Mouse (Mus musculus) T-helper 2 cell (primary cell): ENCODE measurements around the gene Fam102b.

ENCODE experiments used
- in situ Hi-C: fragments of 300-600 bp; cut with MboI, MseI; formaldehyde crosslinking; loops from one replicate; pipeline ENCODE4 v1.15.1; 2025; ENCODE audit warnings: high pct_unique_total_duplicates

Gene Fam102b

DNA sequence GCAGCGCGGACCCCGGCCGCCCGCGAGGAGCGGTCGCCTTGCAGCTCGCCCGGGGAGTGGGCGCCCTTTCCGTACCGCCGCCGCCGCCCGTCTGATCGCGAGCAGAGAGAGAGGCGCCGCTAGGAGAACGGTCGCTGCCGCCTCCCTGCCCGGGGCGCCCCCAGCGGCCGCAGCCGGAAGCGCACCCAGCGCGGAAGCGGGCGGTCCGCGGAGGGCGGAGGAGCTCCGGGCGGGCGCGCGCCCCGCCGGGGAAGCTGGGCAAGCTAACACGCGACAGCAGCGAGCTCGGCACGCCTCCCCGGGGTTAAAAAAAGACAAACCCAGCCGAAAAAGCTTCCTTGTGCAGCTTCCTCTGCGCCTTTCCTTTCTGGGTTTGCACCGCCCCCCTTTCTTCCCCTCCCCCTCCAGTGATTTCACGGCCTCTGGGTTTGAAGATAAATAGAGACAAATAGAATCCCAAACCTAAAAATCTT lies at the start of gene Fam102b:
Fam102b (minus strand) TSS at position 93 of the 473 bp plus-strand sequence.
- in situ Hi-C loops = loop anchor here (10.0 kb wide), 1 partner anchor 1217 kb away; no protein-coding TSS in a partner anchor

DNA sequence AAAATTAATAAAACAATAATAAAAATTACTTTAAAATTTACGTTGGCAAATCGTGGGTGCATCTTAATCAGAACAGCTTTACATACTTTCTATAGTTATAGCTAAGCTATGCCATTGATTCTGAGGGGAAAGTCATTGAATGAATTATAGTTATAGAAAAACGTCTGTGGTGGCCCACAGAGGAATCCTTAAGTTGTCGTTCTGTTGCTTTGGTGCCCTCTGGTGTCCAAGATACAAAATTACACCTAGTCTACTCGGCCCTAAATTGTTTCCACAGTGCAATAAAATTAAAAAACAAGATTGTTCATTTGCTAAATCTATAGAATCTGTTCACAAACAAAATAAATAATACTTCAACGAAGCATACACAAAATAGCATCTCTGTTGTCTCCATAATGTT lies 35.6 kb upstream of the Fam102b start:
- in situ Hi-C loops = no loop called here

DNA sequence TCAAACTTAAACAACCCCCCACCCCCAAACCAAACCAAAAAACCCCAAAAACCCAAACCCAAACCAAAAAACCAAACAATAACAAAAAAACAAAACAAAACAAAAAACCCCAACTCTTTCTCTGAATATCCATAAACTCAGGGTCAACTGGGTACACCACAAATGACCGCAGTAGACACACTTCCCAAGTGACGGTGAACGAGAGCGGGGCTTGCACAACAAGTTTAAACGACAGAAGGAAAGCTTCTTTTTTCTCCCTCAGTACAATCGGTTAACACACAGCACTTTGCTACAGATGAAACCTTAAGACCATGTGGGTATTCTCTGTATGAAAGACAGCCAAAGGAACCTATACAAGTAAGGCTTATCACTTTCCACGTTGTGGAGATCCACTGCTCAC lies 35.0 kb upstream of the Fam102b start:
- in situ Hi-C loops = no loop called here

DNA sequence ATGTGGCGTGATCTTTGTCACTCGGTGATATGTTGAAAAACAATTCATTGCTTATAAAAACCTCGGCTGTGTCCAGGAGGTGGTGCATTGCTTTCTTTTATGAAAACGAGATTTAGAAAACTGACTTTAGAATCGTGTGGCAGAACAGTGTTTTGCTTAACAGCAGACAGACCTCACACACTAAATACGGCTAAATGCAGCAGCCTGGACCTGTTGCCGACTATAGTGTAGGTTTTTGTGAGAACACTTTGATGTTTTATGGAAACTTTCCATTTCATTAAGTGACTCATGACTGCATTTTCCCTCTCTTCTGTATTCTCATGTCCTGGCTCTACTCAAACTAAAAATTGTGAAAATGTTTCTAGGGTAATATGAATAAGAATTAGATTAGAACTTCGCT lies 32.5 kb upstream of the Fam102b start:
- in situ Hi-C loops = no loop called here

DNA sequence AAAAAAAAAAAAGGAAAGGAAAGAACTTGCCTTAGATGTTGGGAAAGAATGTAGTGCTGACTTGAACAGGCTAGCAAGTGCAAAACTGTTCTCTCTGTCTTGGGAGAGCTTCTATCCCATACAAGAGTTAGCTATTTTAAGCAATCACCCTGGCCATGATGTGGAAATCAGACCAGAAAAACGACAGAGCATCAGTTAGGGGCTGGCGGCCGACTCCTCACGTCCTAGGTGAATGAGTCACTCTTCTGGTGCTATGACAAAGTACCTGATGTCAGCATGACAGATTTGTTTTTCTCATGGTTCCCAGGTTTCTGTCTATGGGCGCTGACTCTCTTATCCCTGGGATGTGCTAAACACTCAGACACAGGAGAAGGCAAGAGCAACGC lies 24.5 kb upstream of the Fam102b start:
- in situ Hi-C loops = no loop called here

DNA sequence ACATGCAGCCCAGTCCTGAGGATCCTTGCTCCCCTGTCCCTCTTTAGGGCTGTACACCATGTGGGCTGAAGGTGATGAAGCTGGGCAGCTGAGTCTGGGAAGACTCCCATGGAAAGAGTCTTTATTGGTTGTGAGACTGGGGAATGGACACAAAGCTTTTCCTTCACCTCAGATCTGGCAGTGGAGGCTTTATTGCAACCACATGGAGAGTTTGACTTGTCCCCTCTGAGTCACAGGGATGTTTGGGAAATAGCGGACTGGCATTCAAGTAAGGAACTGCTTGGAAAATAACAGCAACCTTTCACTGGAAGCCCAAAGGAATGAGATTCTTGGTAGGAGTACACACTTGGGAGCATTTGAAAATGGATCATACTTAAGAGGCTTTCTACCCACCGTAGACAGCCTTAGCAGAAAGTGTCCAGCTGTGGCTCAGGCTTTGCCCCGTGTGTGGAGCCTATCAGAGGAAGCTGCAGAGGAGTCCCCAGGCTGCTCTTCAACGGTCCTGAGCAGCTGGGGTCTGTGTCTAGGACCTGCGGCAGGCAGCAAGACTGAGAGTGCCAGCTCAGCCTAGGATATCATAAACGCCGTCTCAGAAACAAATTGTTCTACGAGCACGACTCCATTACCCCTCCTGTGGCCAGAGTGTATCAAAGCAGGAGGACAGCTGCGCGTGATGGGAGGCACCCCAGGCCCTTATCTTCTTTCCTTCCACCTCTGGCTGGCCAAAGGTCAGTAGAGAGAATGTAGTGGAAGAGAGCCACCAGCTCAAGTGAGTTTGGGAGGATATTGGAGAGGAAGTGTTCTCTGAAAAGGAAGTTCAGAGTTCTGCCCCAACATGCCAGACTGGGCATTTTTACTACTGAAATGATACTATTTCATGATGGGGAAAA lies 23.9 kb upstream of the Fam102b start:
- in situ Hi-C loops = no loop called here

DNA sequence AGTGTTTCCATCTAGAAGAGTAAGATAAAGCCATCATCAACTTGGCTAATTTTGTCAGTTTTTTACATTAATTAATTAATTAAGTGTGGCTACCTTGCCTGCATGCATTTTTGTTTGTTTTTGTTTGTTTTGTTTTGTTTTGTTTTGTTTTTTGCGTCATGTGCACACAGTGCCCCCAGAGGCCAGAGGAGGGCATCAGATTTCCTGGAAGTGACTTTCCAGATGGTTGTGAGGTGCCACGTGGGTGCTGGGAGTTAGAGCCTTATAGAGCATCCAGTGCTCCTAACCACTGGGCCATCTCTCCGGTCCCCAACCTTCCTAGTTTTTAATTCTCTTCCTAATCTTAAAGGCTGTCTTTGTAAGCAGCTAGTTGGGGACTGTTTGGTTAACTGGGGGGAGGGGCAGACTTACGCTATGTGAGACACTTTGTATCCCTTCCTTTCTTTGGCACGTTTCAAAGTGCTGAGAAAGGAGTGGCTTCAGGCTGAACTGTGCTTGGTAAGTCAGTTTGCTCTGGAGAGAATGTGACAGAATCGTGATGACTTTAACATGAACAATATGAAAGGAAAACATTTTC lies 20.4 kb upstream of the Fam102b start:
- in situ Hi-C loops = no loop called here

DNA sequence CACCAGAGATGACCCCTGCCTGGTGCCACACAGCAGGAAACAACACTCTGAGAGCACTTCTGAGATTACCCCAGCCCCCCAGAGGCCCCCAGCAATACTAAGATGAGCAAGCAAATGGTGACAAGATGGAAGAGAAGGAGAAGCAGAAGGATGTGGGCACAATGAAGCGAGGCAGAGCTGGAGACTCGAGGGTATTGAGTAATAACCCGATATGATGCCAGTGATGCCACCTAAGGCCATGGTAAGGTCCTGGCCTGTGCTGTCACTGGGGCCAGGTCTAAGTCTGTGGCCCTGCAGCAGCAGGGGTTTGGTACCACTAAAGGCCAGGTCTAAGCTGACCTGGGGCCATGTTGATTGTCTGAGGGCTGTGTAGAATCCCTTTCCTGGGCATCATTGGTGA lies 19.0 kb upstream of the Fam102b start:
- in situ Hi-C loops = no loop called here

DNA sequence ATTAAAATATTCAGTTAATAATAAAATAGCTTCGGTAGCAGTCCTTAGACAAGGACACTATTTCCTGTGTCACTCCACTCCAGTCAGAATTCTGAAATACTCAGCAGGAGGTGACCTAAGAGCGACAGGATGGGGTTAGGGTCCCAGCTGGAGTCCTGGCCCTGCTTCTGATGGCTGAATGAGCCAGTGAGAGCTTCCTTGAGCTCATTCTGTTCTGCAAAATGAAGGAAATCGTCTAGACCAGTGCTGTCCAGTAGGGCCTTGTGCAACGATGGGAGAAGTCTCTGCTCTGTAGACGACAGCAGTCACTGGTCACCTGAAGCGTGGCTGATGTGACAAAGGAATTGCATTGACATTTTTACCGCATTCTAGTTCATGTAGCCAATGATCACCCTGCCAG lies 16.0 kb upstream of the Fam102b start:
- in situ Hi-C loops = no loop called here

DNA sequence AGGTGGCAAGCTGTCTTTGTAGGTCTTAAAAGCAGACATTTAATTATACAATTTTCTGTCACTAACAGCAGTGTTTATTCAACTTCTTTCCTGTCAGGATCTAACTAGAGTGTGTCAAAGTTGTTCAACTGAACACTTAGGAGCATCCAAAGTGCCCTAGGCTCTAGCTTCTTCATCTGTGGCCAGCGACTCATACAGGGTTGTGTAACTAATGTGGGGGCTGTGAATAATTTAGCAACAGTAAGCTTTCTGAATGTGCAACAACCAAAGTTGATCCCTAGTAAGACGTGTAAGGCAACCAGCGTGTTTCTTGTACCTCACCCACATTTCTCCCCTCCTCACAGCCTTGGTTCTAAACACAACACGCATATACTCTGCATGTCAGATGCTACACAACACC lies 13.5 kb upstream of the Fam102b start:
- in situ Hi-C loops = no loop called here

DNA sequence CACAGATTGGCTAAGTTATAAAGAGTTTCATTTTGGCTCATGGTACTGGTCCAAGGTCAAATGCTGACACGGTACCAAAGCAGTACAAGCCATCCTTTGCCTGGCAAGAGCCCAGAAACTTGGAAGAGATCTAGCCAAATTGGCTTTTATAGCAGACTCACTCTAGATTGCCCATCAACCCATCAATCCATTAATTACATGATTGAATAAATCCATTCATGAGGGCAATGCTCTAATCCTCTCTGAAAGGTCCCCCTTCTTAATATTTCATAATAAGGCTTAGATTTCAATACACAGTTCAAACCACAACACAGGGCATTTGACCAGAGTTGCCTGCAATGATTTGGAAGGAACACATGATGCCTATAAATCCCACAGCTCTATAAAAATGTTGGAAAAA lies 7.0 kb upstream of the Fam102b start:
- in situ Hi-C loops = no loop called here

DNA sequence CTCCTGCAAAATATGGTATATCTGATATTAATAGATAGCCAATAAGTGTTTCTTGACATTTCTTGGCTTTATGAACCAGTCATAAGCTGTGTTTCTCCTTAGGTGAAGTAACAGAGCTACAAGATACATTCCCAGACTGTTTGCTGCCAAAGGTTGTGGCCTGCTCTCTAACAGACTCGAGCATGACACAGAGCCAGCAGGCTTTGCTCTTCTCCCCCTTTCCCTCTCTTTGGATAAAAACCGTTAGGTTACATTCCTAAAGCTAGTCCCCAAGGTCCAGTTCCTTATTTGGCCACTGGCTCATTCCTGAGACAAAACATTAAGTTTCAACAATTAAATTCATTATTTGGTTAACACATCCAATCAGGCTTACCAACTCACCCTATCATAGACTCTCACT lies 4.9 kb upstream of the Fam102b start:
- in situ Hi-C loops = no loop called here

DNA sequence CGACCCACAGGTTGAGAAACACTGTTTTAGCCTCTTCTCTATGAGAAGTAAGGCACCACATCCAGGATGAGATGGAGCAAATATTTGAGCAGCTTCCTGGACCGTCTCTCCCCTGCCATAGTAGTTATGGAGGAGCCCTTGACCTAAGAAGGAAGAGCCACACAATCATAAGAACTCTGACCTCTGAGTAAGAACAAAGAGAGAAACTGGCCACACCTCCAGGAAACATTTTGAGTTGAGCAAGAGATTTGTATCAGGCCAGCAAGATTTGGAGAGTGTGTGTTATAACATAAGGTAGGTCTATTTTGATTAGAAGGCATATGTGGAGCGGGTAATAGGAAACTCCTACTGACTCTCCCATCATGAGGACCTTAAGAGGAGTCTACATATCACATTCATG lies 4.2 kb upstream of the Fam102b start:
- in situ Hi-C loops = no loop called here

DNA sequence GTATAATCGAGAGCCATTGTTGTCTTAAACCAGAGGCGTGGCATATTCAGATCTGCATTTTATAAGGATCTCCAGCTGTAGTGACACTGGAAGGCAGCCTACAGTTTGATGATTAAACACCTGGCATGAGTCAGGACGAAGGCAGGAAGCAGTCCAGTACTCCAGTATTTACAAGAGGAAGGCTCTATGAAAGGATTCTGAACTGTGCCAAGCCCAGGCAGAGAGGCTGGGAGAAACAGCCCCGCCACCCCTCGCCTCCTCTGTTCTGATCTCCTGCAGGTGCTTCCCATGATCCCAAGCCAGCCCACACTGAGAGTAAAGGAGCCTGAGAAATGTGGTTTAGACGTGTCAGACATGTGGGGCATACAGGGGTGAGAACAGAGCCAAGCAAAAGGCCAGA lies 3.4 kb upstream of the Fam102b start:
- in situ Hi-C loops = no loop called here

DNA sequence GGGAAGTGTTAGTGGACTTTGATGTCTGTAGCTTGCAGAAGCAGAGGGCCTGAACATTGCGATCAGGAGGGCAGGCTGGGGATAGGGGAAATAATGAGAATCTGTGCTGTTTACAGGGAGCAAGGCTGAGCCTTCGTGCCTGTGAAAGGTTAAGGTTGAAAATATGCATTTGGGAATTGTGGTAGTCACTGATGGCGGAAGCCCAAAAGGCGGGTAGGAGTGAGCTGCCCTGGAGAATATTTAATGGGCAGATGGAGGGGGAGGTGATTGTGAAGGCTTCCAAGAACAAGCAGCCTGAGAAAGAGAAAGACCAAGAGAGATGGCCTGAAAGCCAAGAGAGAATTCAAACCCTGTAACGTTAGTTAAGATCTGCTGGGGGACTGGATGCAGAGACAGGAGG lies 2.3 kb upstream of the Fam102b start:
- in situ Hi-C loops = loop anchor here (10.0 kb wide), 1 partner anchor 1215 kb away; no protein-coding TSS in a partner anchor

DNA sequence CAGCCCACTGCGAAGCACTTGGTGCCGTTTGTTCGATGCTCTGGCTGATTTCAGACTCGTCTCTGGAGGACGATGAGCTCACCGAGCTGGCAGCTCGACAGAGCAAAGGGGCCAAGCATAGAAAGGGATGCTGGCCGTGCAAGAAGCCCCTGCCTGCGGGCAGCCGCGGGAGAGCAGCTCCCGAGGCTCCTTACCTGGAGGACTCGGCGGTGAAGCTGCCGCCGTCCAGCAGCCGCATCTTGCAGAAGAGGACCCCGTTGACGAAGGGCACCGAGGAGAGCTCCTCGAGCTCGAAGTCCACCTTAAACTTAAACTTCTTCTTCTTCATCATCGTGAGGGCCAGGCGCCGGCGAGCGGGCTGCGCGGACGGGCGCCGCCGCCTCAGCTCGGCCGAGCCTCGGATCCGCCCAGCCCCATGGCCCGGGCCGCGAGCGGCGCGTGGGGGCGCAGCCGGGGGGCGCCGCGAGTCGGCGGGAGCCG lies 376 bp downstream of the Fam102b start:
- in situ Hi-C loops = loop anchor here (10.0 kb wide), 1 partner anchor 1218 kb away; no protein-coding TSS in a partner anchor

DNA sequence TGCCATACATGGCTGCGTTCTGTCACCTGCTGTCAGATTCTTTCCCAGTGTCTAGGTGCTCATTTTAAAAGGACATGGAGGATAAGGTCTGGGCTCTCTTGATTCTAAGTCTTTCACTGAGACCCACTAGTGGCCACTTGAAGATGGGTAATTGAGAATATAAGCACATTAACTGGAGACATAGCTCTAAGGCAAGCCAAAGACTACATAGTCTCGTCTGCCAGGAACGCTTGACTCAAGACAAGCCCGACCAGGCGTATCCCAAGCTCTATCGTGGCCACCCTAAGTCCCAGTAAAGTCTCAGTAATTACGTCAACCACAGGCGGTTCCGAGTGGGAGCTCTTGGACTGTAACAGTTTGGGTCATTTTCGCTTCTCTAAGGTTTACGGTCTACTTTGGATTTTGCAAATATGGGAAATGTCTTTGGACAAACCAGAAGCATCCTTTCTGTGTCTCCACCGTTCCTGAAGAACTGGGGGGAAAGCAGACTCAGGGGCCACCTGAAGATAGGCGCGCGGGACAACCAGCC lies 881 bp downstream of the Fam102b start:
- in situ Hi-C loops = loop anchor here (10.0 kb wide), 1 partner anchor 1218 kb away; no protein-coding TSS in a partner anchor

DNA sequence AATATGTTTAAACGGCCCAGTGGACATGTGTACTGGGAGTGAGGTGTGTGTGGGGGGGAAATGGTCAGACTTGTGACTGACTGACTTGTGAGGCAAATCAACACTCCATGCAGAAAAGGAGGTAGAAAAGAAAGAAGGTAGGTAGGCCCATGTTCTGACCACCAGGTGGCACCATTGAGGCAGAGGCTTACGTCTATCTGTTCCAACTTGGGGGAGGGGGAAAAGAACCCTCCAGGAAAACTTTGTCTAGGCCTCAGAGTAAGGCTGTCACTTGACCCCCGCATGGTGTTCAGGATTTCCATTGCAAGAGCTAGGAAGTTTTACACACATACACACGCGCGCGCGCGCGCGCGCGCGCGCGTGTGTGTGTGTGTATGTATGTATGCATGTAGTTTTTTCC lies 1.8 kb downstream of the Fam102b start:
- in situ Hi-C loops = loop anchor here (10.0 kb wide), 1 partner anchor 1219 kb away; no protein-coding TSS in a partner anchor

DNA sequence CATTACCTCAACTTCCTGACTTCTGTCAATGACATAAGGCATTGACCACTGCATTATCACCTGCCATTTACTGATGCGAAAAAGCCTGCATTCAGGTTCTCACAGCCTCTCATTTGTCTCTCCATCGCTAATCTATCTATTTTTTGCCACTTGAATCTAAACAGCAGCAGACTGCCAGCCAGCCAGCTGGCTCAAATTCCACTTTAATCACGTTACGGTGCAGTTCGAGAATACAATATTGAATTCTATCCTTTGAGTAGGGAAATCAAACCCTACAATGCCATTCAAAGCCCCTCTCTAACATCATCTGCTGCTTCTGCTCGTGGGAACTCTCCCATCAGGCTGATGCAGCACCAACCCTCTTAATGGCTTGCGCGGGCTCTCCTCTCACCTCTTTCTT lies 4.3 kb downstream of the Fam102b start:
- in situ Hi-C loops = loop anchor here (10.0 kb wide), 1 partner anchor 1222 kb away; no protein-coding TSS in a partner anchor

DNA sequence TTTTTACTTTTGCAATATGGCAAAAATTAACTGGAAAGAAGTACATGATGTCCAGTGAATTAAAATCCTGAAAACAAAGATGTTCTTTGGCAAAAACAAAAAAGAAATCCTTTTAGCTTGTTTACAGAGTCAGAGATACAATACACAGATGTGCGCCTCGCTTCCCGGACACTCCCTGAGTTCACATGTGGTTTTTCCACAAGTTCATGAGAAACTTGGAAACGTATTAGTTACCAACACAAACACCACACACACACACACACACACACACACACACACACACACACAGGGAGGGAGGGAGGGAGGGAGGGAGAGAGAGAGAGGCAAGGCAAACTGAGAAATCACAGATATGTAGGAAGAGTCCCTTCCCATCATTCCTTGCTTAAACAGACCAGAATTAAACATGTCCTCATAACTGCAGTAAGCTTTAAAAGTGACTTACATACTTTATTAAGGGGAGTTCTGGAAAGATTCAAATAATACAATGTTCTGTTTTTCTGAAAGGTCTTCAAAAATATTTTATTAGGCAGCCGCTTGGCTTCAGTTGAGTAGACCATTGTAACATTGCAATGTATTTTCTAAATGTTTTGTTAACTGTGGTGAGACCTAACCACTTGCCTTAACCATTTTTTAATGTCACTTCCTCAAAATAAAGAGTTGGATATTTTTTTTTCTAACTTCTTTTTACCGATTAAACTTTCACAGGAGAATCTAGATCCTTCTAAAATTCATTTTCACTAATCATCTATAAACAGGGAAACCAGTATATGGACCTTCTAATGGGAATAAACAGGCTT lies 5.5 kb downstream of the Fam102b start:
- in situ Hi-C loops = loop anchor here (10.0 kb wide), 1 partner anchor 1223 kb away; no protein-coding TSS in a partner anchor

DNA sequence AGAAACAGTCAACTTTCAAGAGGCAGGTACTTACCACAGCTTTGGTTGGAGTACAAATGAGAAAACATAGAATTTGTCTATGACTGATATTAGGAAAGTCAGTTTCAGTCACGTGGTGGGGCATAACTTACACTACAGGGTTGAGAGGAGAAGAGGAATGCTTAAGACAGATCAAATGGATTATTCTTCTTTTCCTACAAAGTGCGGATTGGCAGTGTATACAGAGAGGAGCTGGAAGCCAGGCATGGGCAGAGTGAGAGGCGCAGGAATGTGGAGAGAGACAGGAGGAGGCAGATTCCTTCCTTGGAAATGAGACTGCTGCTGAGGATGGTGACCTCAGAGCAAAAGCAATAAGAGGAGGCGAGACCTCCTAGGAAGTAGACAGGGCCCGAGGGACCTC lies 9.1 kb downstream of the Fam102b start:
- in situ Hi-C loops = no loop called here

DNA sequence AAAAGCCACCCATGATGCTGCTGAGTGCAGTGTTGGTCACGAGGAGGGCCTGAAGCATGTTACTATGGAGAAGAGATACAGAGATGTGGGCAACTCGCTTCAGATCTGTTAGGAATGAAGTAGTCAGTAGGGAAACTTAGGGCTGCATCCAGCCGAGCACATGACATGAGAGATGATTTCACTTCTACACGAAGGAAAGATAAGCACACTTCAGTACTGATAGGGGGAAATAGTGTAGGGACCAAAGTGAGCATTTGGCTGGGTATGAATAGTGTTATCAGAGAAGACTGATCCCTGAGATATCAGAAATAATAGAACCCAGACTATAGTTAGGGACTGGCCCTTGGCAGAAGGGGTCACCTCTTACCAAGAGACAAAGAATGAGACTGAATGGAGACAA lies 14.8 kb downstream of the Fam102b start:
- in situ Hi-C loops = no loop called here
